Comparison of ENCODE assay signal across 8 mouse cellular contexts in genomic region chr12:103367620-103368325, GRCm38 (mm10). TPM values are rescaled to one million over a fixed set of nuclear protein-coding genes. Genes with fewer than 3 reads are reported as not detected.
A peak's percentile ranks its signal among the peaks of the same experiment; 100 is the strongest.
DNase-seq lines count a peak whose midpoint lies in the region; ATAC-seq and TF ChIP-seq lines count a peak whose summit lies in the region.

No protein-coding gene starts in this region.

- H3K4me3 ChIP-seq in CH12.LX (replicated peaks in 1 of 3; ENCODE audit: low read depth in 2 of 3, low read length in 2 of 3, poor library complexity in 1 of 3), result no peak overlapping the region
- H3K4me3 ChIP-seq in forebrain, embryonic 11.5 days (ENCODE audit: low read depth, low read length), result no peak overlapping the region
- H3K4me3 ChIP-seq in heart, embryonic 16.5 days (ENCODE audit: low read length), result no peak overlapping the region; the same call in 1 of the 2 replicates
- no peak overlapping the region for H3K4me3 ChIP-seq in neural tube, embryonic 15.5 days (replicated peaks)

- H3K9me3 ChIP-seq in CH12.LX (replicated peaks; ENCODE audit: low read length), result no peaks in the 10 kb centered on the region
- H3K9me3 ChIP-seq in forebrain, embryonic 11.5 days (ENCODE audit: control insufficient read depth, low read length), result no peaks in the 10 kb centered on the region
- no peaks in the 10 kb centered on the region for H3K9me3 ChIP-seq in heart, embryonic 16.5 days (replicated peaks; ENCODE audit: control insufficient read depth, low read length)
- no peaks in the 10 kb centered on the region for H3K9me3 ChIP-seq in neural tube, embryonic 15.5 days (replicated peaks)

- TF ChIP-seq RAD21 in CH12.LX (IDR thresholded peaks at IDR 0.05; ENCODE audit: low read depth, low read length), result peak; percentile 74

- H3K36me3 ChIP-seq in CH12.LX (replicated peaks in 1 of 2; ENCODE audit: control insufficient read depth in 1 of 2, insufficient read depth in 1 of 2, low read length in 1 of 2), result no peaks in the 10 kb centered on the region
- no peaks in the 10 kb centered on the region for H3K36me3 ChIP-seq in forebrain, embryonic 11.5 days (ENCODE audit: control insufficient read depth, insufficient read depth, low read length)
- no peaks in the 10 kb centered on the region for H3K36me3 ChIP-seq in heart, embryonic 16.5 days (ENCODE audit: control insufficient read depth, insufficient read depth)
- no peaks in the 10 kb centered on the region for H3K36me3 ChIP-seq in neural tube, embryonic 15.5 days

- peak; percentile 37 to 86 for TF ChIP-seq CTCF in CH12.LX (conservative IDR thresholded peaks at IDR 0.05 in 1 of 2, IDR thresholded peaks at IDR 0.05 in 1 of 2; ENCODE audit: low read depth in 2 of 2, low read length in 2 of 2)

- ATAC-seq in forebrain, embryonic 11.5 days (replicated peaks; ENCODE audit: low FRiP score), result peak; percentile 72
- peak; percentile 63; the same call in 1 of the 2 replicates for ATAC-seq in heart, embryonic 16.5 days (replicated peaks; ENCODE audit: extremely low read depth, insufficient read depth, low FRiP score)
- ATAC-seq in neural tube, embryonic 15.5 days (ENCODE audit: low FRiP score), result peak; percentile 85

- in situ Hi-C loops in CH12.LX (cut with MboI; ENCODE audit: low pct_ligation_motif_present, low pct_unique_long_range_greater_than_20kb, low sequenced_read_pairs), result loop anchor here (5.0 kb wide), 1 partner anchor 225 kb away; no protein-coding TSS in a partner anchor

- no peak for TF ChIP-seq EP300 in CH12.LX (IDR thresholded peaks at IDR 0.05; ENCODE audit: low read length)

- DNase-seq in CH12.LX (ENCODE audit: extremely low read depth), result peak; percentile 60
- peak; percentile 62 for DNase-seq in brain, adult 2 months (ENCODE audit: low read depth, low spot score)
- peak; percentile 88 for DNase-seq in forebrain, embryonic 11.5 days (ENCODE audit: low spot score)
- DNase-seq in kidney, postnatal 14 days, result peak; percentile 73
- peak; percentile 44 to 48 for DNase-seq in lung, adult 18-20 months
- peak; percentile 75 for DNase-seq in thymus, postnatal 25 days

- dilution Hi-C loops in CH12.LX (cut with MboI; ENCODE audit: extremely low pct_ligation_motif_present, extremely low pct_unique_long_range_greater_than_20kb, low sequenced_read_pairs), result no loop called here

- peaks cover 30% of the 10 kb centered on the region for H3K27me3 ChIP-seq in CH12.LX (replicated peaks)
- H3K27me3 ChIP-seq in forebrain, embryonic 11.5 days (ENCODE audit: control insufficient read depth, insufficient read depth, low read length), result no peaks in the 10 kb centered on the region
- no peaks in the 10 kb centered on the region for H3K27me3 ChIP-seq in heart, embryonic 16.5 days (ENCODE audit: control insufficient read depth, insufficient read depth, low read length)
- no peaks in the 10 kb centered on the region for H3K27me3 ChIP-seq in neural tube, embryonic 15.5 days (replicated peaks)

- H3K79me2 ChIP-seq in CH12.LX (replicated peaks; ENCODE audit: control insufficient read depth, extremely low read depth, insufficient read depth, poor library complexity, severe bottlenecking), result no peaks in the 10 kb centered on the region

- H3K27ac ChIP-seq in CH12.LX (ENCODE audit: insufficient read depth, low read depth), result no peak overlapping the region
- H3K27ac ChIP-seq in forebrain, embryonic 11.5 days (ENCODE audit: low read depth, low read length), result no peak overlapping the region
- H3K27ac ChIP-seq in heart, embryonic 16.5 days (ENCODE audit: low read length), result no peak overlapping the region
- H3K27ac ChIP-seq in neural tube, embryonic 15.5 days (replicated peaks), result no peak overlapping the region

- H3K9ac ChIP-seq in CH12.LX (ENCODE audit: insufficient read depth, low read depth), result no peak overlapping the region
- no peak overlapping the region; the same call in 1 of the 2 replicates for H3K9ac ChIP-seq in forebrain, embryonic 11.5 days (ENCODE audit: low read length)
- peak overlapping the region; percentile 52 for H3K9ac ChIP-seq in heart, embryonic 16.5 days (ENCODE audit: low read length)
- no peak overlapping the region for H3K9ac ChIP-seq in neural tube, embryonic 15.5 days (replicated peaks)

- 17% methylated on average over 18 of the region's 18 CpGs for WGBS in forebrain, embryonic 11.5 days
- WGBS in heart, embryonic 16.5 days, result 13% methylated on average over 18 of the region's 18 CpGs
- 20% methylated on average over 18 of the region's 18 CpGs for WGBS in neural tube, embryonic 15.5 days

- H3K4me2 ChIP-seq in CH12.LX (ENCODE audit: insufficient read depth, low read depth, poor library complexity, severe bottlenecking), result peak overlapping the region; percentile 41; the same call in 1 of the 2 replicates
- H3K4me2 ChIP-seq in forebrain, embryonic 11.5 days (ENCODE audit: low read depth, low read length, severe bottlenecking), result peak overlapping the region; percentile 26; the same call in 1 of the 2 replicates
- peak overlapping the region; percentile 55 for H3K4me2 ChIP-seq in heart, embryonic 16.5 days (ENCODE audit: low read depth, low read length)
- H3K4me2 ChIP-seq in neural tube, embryonic 15.5 days, result peak overlapping the region; percentile 26

- peaks cover 0 to 11% of the 10 kb centered on the region in 2 experiments; a peak in 2 of 4 replicates for H3K4me1 ChIP-seq in CH12.LX (ENCODE audit: control insufficient read depth in 1 of 2, insufficient read depth in 2 of 2)
- H3K4me1 ChIP-seq in forebrain, embryonic 11.5 days (replicated peaks; ENCODE audit: control insufficient read depth, insufficient read depth, low read length), result no peaks in the 10 kb centered on the region; the same call in 1 of the 2 replicates
- peaks cover 7% of the 10 kb centered on the region for H3K4me1 ChIP-seq in heart, embryonic 16.5 days (ENCODE audit: control insufficient read depth, insufficient read depth, low read length)
- peaks cover 6% of the 10 kb centered on the region; the same call in 1 of the 2 replicates for H3K4me1 ChIP-seq in neural tube, embryonic 15.5 days

- TF ChIP-seq POLR2A in CH12.LX (IDR thresholded peaks at IDR 0.05; ENCODE audit: low read depth, low read length), result no peak

TF ChIP-seq in CH12.LX, 34 proteins besides CTCF, POLR2A, EP300 and RAD21:
- TF ChIP-seq ETS1 (conservative IDR thresholded peaks at IDR 0.05; ENCODE audit: low read depth, low read length), result no peak
- TF ChIP-seq SMC3 (IDR thresholded peaks at IDR 0.05; ENCODE audit: low read depth, low read length), result peak; percentile 75

RNA-seq across cellular contexts. Expression of gene Asb2, which starts 12.0 kb away (rescaled TPM):
- total RNA-seq in CH12.LX (2012; rRNA removed) (4.1 and 5.5 TPM in 2 replicates), CH12.LX (2014; rRNA removed) (5.3 and 6.2 TPM in 2 replicates)
- polyA plus RNA-seq in CH12.LX (2012; ENCODE audit: insufficient read length, low read depth), result 2.7 and 3.0 TPM in 2 replicates
- 0.35 and 0.40 TPM in 2 replicates for polyA plus RNA-seq in forebrain, embryonic 11.5 days (2014; fragmentation: Nextera tagmentation; extraction: Ambion mirVana)
- 253 and 264 TPM in 2 replicates for polyA plus RNA-seq in heart, embryonic 16.5 days (2015; fragmentation: Nextera tagmentation; extraction: Ambion mirVana)
- 2.1 and 3.3 TPM in 2 replicates for polyA plus RNA-seq in neural tube, embryonic 15.5 days (2015; fragmentation: Nextera tagmentation; extraction: Ambion mirVana)

RNA-seq across cellular contexts. Expression of gene Otub2, which starts 20.7 kb away (rescaled TPM):
- total RNA-seq in CH12.LX (2012; rRNA removed) (5.4 and 11.5 TPM in 2 replicates), CH12.LX (2014; rRNA removed) (6.8 and 7.6 TPM in 2 replicates)
- polyA plus RNA-seq in CH12.LX (2012; ENCODE audit: insufficient read length, low read depth), result 3.0 and 3.1 TPM in 2 replicates
- 12.7 and 15.0 TPM in 2 replicates for polyA plus RNA-seq in forebrain, embryonic 11.5 days (2014; fragmentation: Nextera tagmentation; extraction: Ambion mirVana)
- 9.9 and 11.7 TPM in 2 replicates for polyA plus RNA-seq in heart, embryonic 16.5 days (2015; fragmentation: Nextera tagmentation; extraction: Ambion mirVana)
- 20.3 and 23.1 TPM in 2 replicates for polyA plus RNA-seq in neural tube, embryonic 15.5 days (2015; fragmentation: Nextera tagmentation; extraction: Ambion mirVana)

RNA-seq across cellular contexts. Expression of gene 9330161L09Rik, which starts 39.8 kb away (rescaled TPM):
- total RNA-seq in CH12.LX (2012; rRNA removed), result 0.34 and 1.2 TPM in 2 replicates
- total RNA-seq in CH12.LX (2014; rRNA removed), result 0.24 and 0.50 TPM in 2 replicates
- polyA plus RNA-seq in CH12.LX (2012; ENCODE audit: insufficient read length, low read depth), result 0.33 and 0.54 TPM in 2 replicates
- polyA plus RNA-seq in forebrain, embryonic 11.5 days (2014; fragmentation: Nextera tagmentation; extraction: Ambion mirVana), result 1.1 and 1.2 TPM in 2 replicates
- 0.15 and 0.38 TPM in 2 replicates for polyA plus RNA-seq in heart, embryonic 16.5 days (2015; fragmentation: Nextera tagmentation; extraction: Ambion mirVana)
- 0.36 and 1.1 TPM in 2 replicates for polyA plus RNA-seq in neural tube, embryonic 15.5 days (2015; fragmentation: Nextera tagmentation; extraction: Ambion mirVana)

RNA-seq across cellular contexts. Expression of gene Fam181a, which starts 57.0 kb away (rescaled TPM):
- total RNA-seq in CH12.LX (2012; rRNA removed), result not detected in 2 replicates
- total RNA-seq in CH12.LX (2014; rRNA removed), result not detected in 2 replicates
- not detected in 2 replicates for polyA plus RNA-seq in CH12.LX (2012; ENCODE audit: insufficient read length, low read depth)
- 27.3 and 28.5 TPM in 2 replicates for polyA plus RNA-seq in forebrain, embryonic 11.5 days (2014; fragmentation: Nextera tagmentation; extraction: Ambion mirVana)
- polyA plus RNA-seq in heart, embryonic 16.5 days (2015; fragmentation: Nextera tagmentation; extraction: Ambion mirVana), result not detected in 2 replicates
- 4.9 and 6.9 TPM in 2 replicates for polyA plus RNA-seq in neural tube, embryonic 15.5 days (2015; fragmentation: Nextera tagmentation; extraction: Ambion mirVana)

RNA-seq across cellular contexts. Expression of gene Ddx24, which starts 57.9 kb away (rescaled TPM):
- total RNA-seq in CH12.LX (2012; rRNA removed) (76.2 and 91.3 TPM in 2 replicates), CH12.LX (2014; rRNA removed) (83.0 and 87.9 TPM in 2 replicates)
- 125 and 150 TPM in 2 replicates for polyA plus RNA-seq in CH12.LX (2012; ENCODE audit: insufficient read length, low read depth)
- polyA plus RNA-seq in forebrain, embryonic 11.5 days (2014; fragmentation: Nextera tagmentation; extraction: Ambion mirVana), result 109 and 113 TPM in 2 replicates
- 59.7 and 66.9 TPM in 2 replicates for polyA plus RNA-seq in heart, embryonic 16.5 days (2015; fragmentation: Nextera tagmentation; extraction: Ambion mirVana)
- 176 and 181 TPM in 2 replicates for polyA plus RNA-seq in neural tube, embryonic 15.5 days (2015; fragmentation: Nextera tagmentation; extraction: Ambion mirVana)

Comparison
In these comparisons a context has a peak if more than half of its experiments do, and no peak if none do; other contexts are left out.
1. RNA of gene Asb2, which starts 12.0 kb away (polyA plus RNA-seq): 253 to 264 TPM in heart, embryonic 16.5 days; 2.7 to 3.0 TPM in CH12.LX, 2.1 to 3.3 TPM in neural tube, embryonic 15.5 days and 0.35 to 0.40 TPM in forebrain, embryonic 11.5 days; every median in the first group is over 10 times any median in the second.
2. Peak in every context shown above with its lines, with median percentiles within 50 percentile points of each other: DNase-seq, H3K4me2 ChIP-seq and ATAC-seq.